Mouse (Mus musculus) gastrocnemius, postnatal 4 days (tissue): ENCODE measurements around the gene Frem3. TPM values are rescaled to one million over a fixed set of nuclear protein-coding genes. Genes with fewer than 3 reads are reported as not detected.

Source experiments
- DNase-seq, 2 experiments: peaks; one replicate each; pipeline ENCODE4 v3.0.0; 2021 to 2022; ENCODE audit warnings: low spot score in 2 of 2, mixed read lengths in 2 of 2
- total RNA-seq, 2 experiments: library from RNA; stranded (reverse); gene quantifications; 2 replicates each; pipeline ENCODE4 v1.2.3; 2021

Gene Frem3
- total RNA-seq, 2 experiments from 2014 or later, result not detected

- DNase-seq, result peak in 1 of 2 experiments; percentile 54
Observed at GRCm38 (mm10) chr8:80688141-80688540, 77.3 kb downstream of the Frem3 start.

DNA sequence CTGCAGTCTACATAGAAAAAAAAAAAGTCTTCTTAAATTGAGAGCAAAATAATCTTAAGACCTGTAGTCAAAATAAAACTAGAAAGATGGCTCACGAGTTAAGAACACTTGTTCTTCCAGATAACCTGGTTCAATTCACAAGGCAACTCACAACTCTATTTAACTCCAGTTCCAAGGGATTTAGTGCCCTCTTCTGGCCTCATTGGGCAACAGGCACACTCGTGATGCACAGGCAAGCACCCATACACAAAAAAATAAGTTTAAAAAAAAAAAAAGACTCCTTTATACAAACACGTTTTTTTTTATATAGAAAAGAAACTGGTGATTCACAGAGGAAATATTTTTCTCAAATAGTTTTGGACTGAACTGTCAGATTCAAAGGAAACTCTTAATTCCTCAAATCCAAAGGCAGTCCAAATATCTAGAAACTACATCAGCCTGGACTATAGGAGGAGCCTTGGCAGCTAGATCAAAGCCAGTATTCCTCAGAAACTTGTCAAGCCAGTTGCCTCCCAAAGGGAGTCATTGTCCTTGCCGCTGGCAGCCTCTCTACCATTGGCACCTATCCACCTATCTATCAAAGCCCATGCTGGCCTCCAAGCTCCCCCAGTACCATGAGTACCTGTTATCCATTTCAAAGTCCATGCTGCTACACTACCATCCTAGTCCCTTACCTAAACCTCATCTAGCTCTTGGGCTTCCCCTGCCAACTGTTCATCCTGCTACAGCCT, 100.0 kb downstream of the Frem3 start:
- DNase-seq, result no peak

GRCm38 (mm10) chr8:80714461-80714860, 103.6 kb downstream of the Frem3 start:
- DNase-seq, result no peak

- DNase-seq, result no peak
Observed at GRCm38 (mm10) chr8:80732326-80732725, 121.4 kb downstream of the Frem3 start.

DNA sequence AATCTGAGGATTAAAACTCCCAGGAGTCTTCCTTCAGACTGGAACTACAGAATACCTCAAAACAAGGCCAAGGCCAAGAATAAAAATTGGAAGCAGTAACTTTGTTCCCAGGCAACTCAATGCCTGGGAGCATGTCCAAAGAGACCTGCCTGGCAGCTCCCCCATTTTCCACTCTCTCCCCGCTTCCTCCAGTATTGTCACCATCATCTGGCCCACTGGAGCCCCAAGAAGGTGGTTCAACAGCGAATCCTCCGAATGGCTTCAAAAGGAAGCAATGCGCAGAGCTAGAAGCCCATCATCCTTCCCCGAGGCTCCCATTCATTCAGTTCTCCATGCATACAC, 127.1 kb downstream of the Frem3 start:
- DNase-seq, result no peak

- DNase-seq, result peak; percentile 37 to 60
Observed at GRCm38 (mm10) chr8:80738388-80739154, 127.7 kb downstream of the Frem3 start.

- peak; percentile 89 to 94 for DNase-seq
Observed at GRCm38 (mm10) chr8:80739155-80739924, 128.5 kb downstream of the Frem3 start, which contains the start of gene Smarca5. TSS of gene Smarca5 (minus strand) at chr8:80739497.

DNA sequence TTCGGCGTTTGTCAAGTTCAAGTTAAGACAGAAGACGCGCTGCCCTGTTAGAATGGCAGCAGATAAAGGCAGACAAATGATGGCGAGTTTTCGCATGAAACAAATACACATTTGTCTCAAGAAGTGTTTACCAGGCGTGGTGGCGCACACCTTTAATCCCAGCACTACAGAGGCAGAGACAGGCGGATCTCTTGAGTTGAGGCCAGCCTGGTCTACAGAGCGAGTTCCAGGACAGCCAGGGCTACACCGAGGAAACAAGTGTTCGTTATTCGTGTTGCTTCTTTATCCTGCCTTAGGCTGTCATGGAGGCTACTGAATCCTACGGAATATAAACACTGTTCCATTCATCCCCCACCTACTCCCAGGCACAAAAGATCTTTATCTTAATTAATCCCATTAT, 129.1 kb downstream of the Frem3 start:
- no peak for DNase-seq

Other genes starting within 250 kb of the Frem3 start
- under 1 TPM; 0.76 to 0.83 TPM for gene Gypa, start 117.3 kb upstream of the Frem3 start, total RNA-seq
- gene Smarca5, start 128.4 kb downstream of the Frem3 start, total RNA-seq, result 10 to 100 TPM; 43.1 to 49.3 TPM